Mouse (Mus musculus): ENCODE measurements around the gene Stxbp6. TPM values are rescaled to one million over a fixed set of nuclear protein-coding genes. Genes with fewer than 3 reads are reported as not detected.

The Stxbp6 gene
- total and polyA plus RNA-seq, 3 experiments = not detected

- dilution Hi-C loops (cut with MboI; ENCODE audit: extremely low pct_ligation_motif_present, extremely low pct_unique_long_range_greater_than_20kb, low sequenced_read_pairs) = no loop called here
- H3K4me1 ChIP-seq (ENCODE audit: control insufficient read depth in 1 of 2, insufficient read depth in 2 of 2) = no peaks in the 10 kb centered on the region
- H3K27me3 ChIP-seq (replicated peaks) = no peaks in the 10 kb centered on the region
- H3K36me3 ChIP-seq (replicated peaks in 1 of 2; ENCODE audit: control insufficient read depth in 1 of 2, insufficient read depth in 1 of 2, low read length in 1 of 2) = no peaks in the 10 kb centered on the region
- H3K4me2 ChIP-seq (ENCODE audit: insufficient read depth, low read depth, poor library complexity, severe bottlenecking) = no peak overlapping the region
- H3K27ac ChIP-seq (ENCODE audit: insufficient read depth, low read depth) = no peak overlapping the region
- TF ChIP-seq HCFC1 (IDR thresholded peaks at IDR 0.05; ENCODE audit: low read depth, low read length) (no peak), IRF4 (IDR thresholded peaks at IDR 0.05; ENCODE audit: low read depth, low read length) (no peak), GABPA (IDR thresholded peaks at IDR 0.05; ENCODE audit: insufficient replicate concordance, low read depth, low read length) (no peak), ZKSCAN1 (IDR thresholded peaks at IDR 0.05; ENCODE audit: borderline replicate concordance, low read depth, low read length) (no peak)
- H3K4me3 ChIP-seq (replicated peaks in 1 of 3; ENCODE audit: low read depth in 2 of 3, low read length in 2 of 3, poor library complexity in 1 of 3) = no peak overlapping the region
- no peaks in the 10 kb centered on the region for H3K79me2 ChIP-seq (replicated peaks; ENCODE audit: control insufficient read depth, extremely low read depth, insufficient read depth, poor library complexity, severe bottlenecking)
- DNase-seq (ENCODE audit: extremely low read depth) = no peak
- peaks cover 41% of the 10 kb centered on the region for H3K9me3 ChIP-seq (replicated peaks; ENCODE audit: low read length)
- in situ Hi-C loops (cut with MboI; ENCODE audit: low pct_ligation_motif_present, low pct_unique_long_range_greater_than_20kb, low sequenced_read_pairs) = no loop called here
- H3K9ac ChIP-seq (ENCODE audit: insufficient read depth, low read depth) = no peak overlapping the region
Measured at GRCm38 (mm10) chr12:44990379-44990778, 84.1 kb downstream of the Stxbp6 start.

GRCm38 (mm10) chr12:44989011-44989410 is 85.5 kb downstream of the Stxbp6 start:
- no peak overlapping the region for H3K9ac ChIP-seq (ENCODE audit: insufficient read depth, low read depth)
- no peaks in the 10 kb centered on the region for H3K4me1 ChIP-seq (ENCODE audit: control insufficient read depth in 1 of 2, insufficient read depth in 2 of 2)
- no peak overlapping the region for H3K4me3 ChIP-seq (replicated peaks in 1 of 3; ENCODE audit: low read depth in 2 of 3, low read length in 2 of 3, poor library complexity in 1 of 3)
- peaks cover 43% of the 10 kb centered on the region for H3K9me3 ChIP-seq (replicated peaks; ENCODE audit: low read length)
- H3K79me2 ChIP-seq (replicated peaks; ENCODE audit: control insufficient read depth, extremely low read depth, insufficient read depth, poor library complexity, severe bottlenecking) = no peaks in the 10 kb centered on the region
- in situ Hi-C loops (cut with MboI; ENCODE audit: low pct_ligation_motif_present, low pct_unique_long_range_greater_than_20kb, low sequenced_read_pairs) (no loop called here), dilution Hi-C loops (cut with MboI; ENCODE audit: extremely low pct_ligation_motif_present, extremely low pct_unique_long_range_greater_than_20kb, low sequenced_read_pairs) (no loop called here)
- no peaks in the 10 kb centered on the region for H3K27me3 ChIP-seq (replicated peaks)
- DNase-seq (ENCODE audit: extremely low read depth) = no peak
- no peaks in the 10 kb centered on the region for H3K36me3 ChIP-seq (replicated peaks in 1 of 2; ENCODE audit: control insufficient read depth in 1 of 2, insufficient read depth in 1 of 2, low read length in 1 of 2)
- H3K27ac ChIP-seq (ENCODE audit: insufficient read depth, low read depth) = no peak overlapping the region
- no peak overlapping the region for H3K4me2 ChIP-seq (ENCODE audit: insufficient read depth, low read depth, poor library complexity, severe bottlenecking)
- no peak for TF ChIP-seq MXI1 (IDR thresholded peaks at IDR 0.05; ENCODE audit: low read depth, low read length)
- no peak for TF ChIP-seq USF2 (conservative IDR thresholded peaks at IDR 0.05; ENCODE audit: low read depth, low read length)
- TF ChIP-seq CHD2 (IDR thresholded peaks at IDR 0.05; ENCODE audit: low read length) = no peak
- no peak for TF ChIP-seq TBP (conservative IDR thresholded peaks at IDR 0.05; ENCODE audit: low read depth, low read length)
- TF ChIP-seq MEF2A (IDR thresholded peaks at IDR 0.05; ENCODE audit: borderline replicate concordance, low read depth, low read length) = no peak
- no peak for TF ChIP-seq POLR2A (IDR thresholded peaks at IDR 0.05; ENCODE audit: low read depth, low read length)
- no peak for TF ChIP-seq ZKSCAN1 (IDR thresholded peaks at IDR 0.05; ENCODE audit: borderline replicate concordance, low read depth, low read length)
- no peak for TF ChIP-seq MAZ (IDR thresholded peaks at IDR 0.05; ENCODE audit: low read depth, low read length)
- no peak for TF ChIP-seq UBTF (IDR thresholded peaks at IDR 0.05; ENCODE audit: low read depth, low read length)
- no peak for TF ChIP-seq POLR2AphosphoS2 (IDR thresholded peaks at IDR 0.05; ENCODE audit: low read depth, low read length)
- no peak for TF ChIP-seq ELF1 (IDR thresholded peaks at IDR 0.05; ENCODE audit: low read depth, low read length)
- no peak for TF ChIP-seq E2F4 (IDR thresholded peaks at IDR 0.05; ENCODE audit: insufficient replicate concordance, low read depth, low read length)
- TF ChIP-seq SIN3A (IDR thresholded peaks at IDR 0.05; ENCODE audit: low read length) = no peak
- TF ChIP-seq IRF4 (IDR thresholded peaks at IDR 0.05; ENCODE audit: low read depth, low read length) = no peak
- TF ChIP-seq RAD21 (IDR thresholded peaks at IDR 0.05; ENCODE audit: low read depth, low read length) = no peak

All from CH12.LX (cell line).